ENCODE assay signal across 9 mouse cellular contexts in the genomic region with DNA sequence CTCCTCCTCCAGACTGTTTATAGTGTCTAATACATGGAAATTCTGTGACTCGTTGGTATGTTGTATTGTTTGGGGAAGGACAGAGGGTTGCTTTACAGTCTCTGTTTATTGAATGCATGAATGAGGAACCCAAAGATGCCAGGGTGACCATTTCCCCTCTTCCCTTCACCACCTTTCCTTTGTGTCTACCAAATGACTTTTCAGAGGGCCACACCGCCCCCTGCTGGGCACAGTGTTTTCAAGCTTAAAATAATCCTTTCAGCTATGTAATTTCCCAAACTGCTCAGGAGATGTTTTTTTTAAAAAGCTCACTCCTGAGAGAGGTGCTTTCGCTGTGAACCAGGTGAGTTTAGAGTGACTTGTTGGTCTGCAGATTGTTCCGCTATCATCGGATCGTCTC. TPM values are rescaled to one million over a fixed set of nuclear protein-coding genes. Genes with fewer than 3 reads are reported as not detected.
A peak's percentile ranks its signal among the peaks of the same experiment; 100 is the strongest.
DNase-seq lines count a peak whose midpoint lies in the region; ATAC-seq and TF ChIP-seq lines count a peak whose summit lies in the region.
"Had no signal": no experiment of that assay in that cellular context is flagged by ENCODE, and none has a peak within 500 bp of the region (broad histone marks: within the 10 kb centered on the region; RNA-seq: fewer than 3 reads in every experiment).

No protein-coding gene starts in this region.

- peak; percentile 76; the same call in 1 of the 2 replicates for TF ChIP-seq CTCF in small intestine, adult 2 months (IDR thresholded peaks at IDR 0.05; ENCODE audit: extremely low read depth, insufficient read length, insufficient replicate concordance, low read depth, low read length)

- H3K27me3 ChIP-seq in neural tube, embryonic 15.5 days (replicated peaks), result no peaks in the 10 kb centered on the region
- no peaks in the 10 kb centered on the region for H3K27me3 ChIP-seq in small intestine, adult 2 months (ENCODE audit: control insufficient read depth, insufficient read depth, low read length)
- H3K27me3 ChIP-seq: neural tube, embryonic 13.5 days had no signal

- no peak for TF ChIP-seq POLR2A in small intestine, adult 2 months (IDR thresholded peaks at IDR 0.05; ENCODE audit: low read depth, low read length)

- no peaks in the 10 kb centered on the region for H3K9me3 ChIP-seq in neural tube, embryonic 15.5 days (replicated peaks)
- H3K9me3 ChIP-seq: neural tube, embryonic 13.5 days had no signal

- WGBS in neural tube, embryonic 15.5 days, result 70% methylated on average over 6 of the region's 6 CpGs
- whole genome bisulfite sequencing in small intestine, adult 2 months, result 65% methylated on average over 6 of the region's 6 CpGs

- H3K4me3 ChIP-seq in neural tube, embryonic 15.5 days (replicated peaks), result no peak overlapping the region
- H3K4me3 ChIP-seq in small intestine, adult 2 months (ENCODE audit: low read depth, low read length), result no peak overlapping the region
- H3K4me3 ChIP-seq: neural tube, embryonic 13.5 days had no signal

- intact Hi-C loops in gastrocnemius, postnatal 14 days (cut with DNase I; ENCODE audit: low total_unique reads), result loop anchor here (5.0 kb wide), 1 partner anchor 60 kb away; no protein-coding TSS in a partner anchor

- no peak overlapping the region for H3K9ac ChIP-seq in neural tube, embryonic 15.5 days (replicated peaks)
- H3K9ac ChIP-seq: neural tube, embryonic 13.5 days had no signal

- no peak for ATAC-seq in neural tube, embryonic 15.5 days (ENCODE audit: low FRiP score)

- peak; percentile 74 for DNase-seq in neural tube, embryonic 10.5 days (ENCODE audit: extremely low spot score, low spot score)
- peak; percentile 65 for DNase-seq in c-Kit-positive CD71-negative TER-119-negative erythroid progenitor cells, embryonic 14.5 days (ENCODE audit: low read depth)
- peak; percentile 70 for DNase-seq in gastrocnemius, postnatal 14 days
- DNase-seq in layer of hippocampus, adult 8-10 months (ENCODE audit: low spot score in 2 of 2), result peak; percentile 19 to 77
- DNase-seq in lung, postnatal 25 days (ENCODE audit: low spot score), result peak; percentile 75
- DNase-seq in yolk sac, embryonic 10.5 days (ENCODE audit: low spot score), result peak; percentile 21

- H3K4me2 ChIP-seq in neural tube, embryonic 15.5 days, result no peak overlapping the region
- H3K4me2 ChIP-seq: neural tube, embryonic 13.5 days had no signal

- no peaks in the 10 kb centered on the region for H3K36me3 ChIP-seq in neural tube, embryonic 15.5 days
- H3K36me3 ChIP-seq in small intestine, adult 2 months (ENCODE audit: control insufficient read depth, insufficient read depth, low read length), result peaks cover 13% of the 10 kb centered on the region

- H3K4me1 ChIP-seq in neural tube, embryonic 15.5 days, result no peaks in the 10 kb centered on the region
- no peaks in the 10 kb centered on the region for H3K4me1 ChIP-seq in small intestine, adult 2 months (ENCODE audit: control insufficient read depth, insufficient read depth, insufficient read length, low read length)
- H3K4me1 ChIP-seq: neural tube, embryonic 13.5 days had no signal

- no peak overlapping the region for H3K27ac ChIP-seq in neural tube, embryonic 15.5 days (replicated peaks)
- H3K27ac ChIP-seq in small intestine, adult 2 months (ENCODE audit: insufficient read depth, low read depth, low read length), result no peak overlapping the region
- H3K27ac ChIP-seq: neural tube, embryonic 13.5 days had no signal

RNA-seq across cellular contexts. Expression of a gene that starts 22.5 kb away (rescaled TPM):
- polyA plus RNA-seq in neural tube, embryonic 15.5 days (2015; fragmentation: Nextera tagmentation; extraction: Ambion mirVana), result 69.5 and 79.0 TPM in 2 replicates
- total RNA-seq in gastrocnemius, postnatal 14 days (2021), result 1 to 10 TPM; 2.7 to 2.8 TPM
- total RNA-seq in layer of hippocampus, adult 8-10 months (2022), result 1 to 10 TPM; 2.1 to 2.7 (median 2.4) TPM
- 39.8 and 107 TPM in 2 replicates for polyA plus RNA-seq in small intestine, adult 2 months (2012; rRNA removed)

Comparison
In these comparisons a context has a peak if more than half of its experiments do, and no peak if none do; other contexts are left out.
1. DNase-seq: peak in every context shown above with its lines; median percentile 75 in lung, postnatal 25 days; 74 in neural tube, embryonic 10.5 days; 70 in gastrocnemius, postnatal 14 days; 65 in c-Kit-positive CD71-negative TER-119-negative erythroid progenitor cells, embryonic 14.5 days; 48 in layer of hippocampus, adult 8-10 months; 21 in yolk sac, embryonic 10.5 days.